Mouse (Mus musculus) stomach, postnatal 0 days (tissue): Measurements from ENCODE around the gene Sec14l4.

Experiments
- CTCF ChIP-seq: IDR thresholded peaks from 2 replicates; pipeline ENCODE4 v1.5.1; 2016; ENCODE audit warnings: antibody characterized with exemption, low read depth, mild to moderate bottlenecking, moderate library complexity
- EP300 ChIP-seq: optimal IDR thresholded peaks from 2 replicates; pipeline ENCODE3; 2016; ENCODE audit warnings: antibody characterized with exemption

GRCm38 (mm10) chr11:3983291-3983862, 47.9 kb upstream of the Sec14l4 start, which contains the start of gene Gal3st1:
- TF ChIP-seq CTCF, result no peak
- no peak for TF ChIP-seq EP300
